Mouse (Mus musculus) liver, embryonic 15.5 days (tissue): Measurements from ENCODE around the gene Arhgap27. TPM values are rescaled to one million over a fixed set of nuclear protein-coding genes. Genes with fewer than 3 reads are reported as not detected.

Source experiments
- ATAC-seq: fragments of 200-750 bp; cut with Nextera tagmentation; 2 replicates; pipeline ENCODE4 v1.8.0; 2017; ENCODE audit warnings: moderate number of reproducible peaks, mild to moderate bottlenecking, moderate library complexity; ENCODE audit not compliant: insufficient read depth
- H3K27ac ChIP-seq: fragments of 300-500 bp; sonication (generic); replicated peaks from 2 replicates; pipeline ENCODE4 v1.5.1; 2015; ENCODE audit warnings: mild to moderate bottlenecking, inconsistent platforms
- H3K27me3 ChIP-seq: fragments of 300-500 bp; sonication (generic); 2 replicates; pipeline ENCODE4 v1.6.1; 2015; ENCODE audit warnings: mild to moderate bottlenecking, inconsistent platforms
- H3K36me3 ChIP-seq: fragments of 300-500 bp; sonication (generic); replicated peaks from 2 replicates; pipeline ENCODE4 v1.6.1; 2015; ENCODE audit warnings: moderate library complexity, mild to moderate bottlenecking, inconsistent platforms
- H3K4me1 ChIP-seq: fragments of 300-500 bp; sonication (generic); replicated peaks from 2 replicates; pipeline ENCODE4 v1.6.1; 2015; ENCODE audit warnings: inconsistent platforms
- H3K4me2 ChIP-seq: fragments of 300-500 bp; sonication (generic); 2 replicates; pipeline ENCODE4 v1.6.1; 2015; ENCODE audit warnings: moderate library complexity, mild to moderate bottlenecking, inconsistent platforms
- H3K4me3 ChIP-seq: fragments of 300-500 bp; sonication (generic); replicated peaks from 2 replicates; pipeline ENCODE4 v1.5.1; 2015; ENCODE audit warnings: mild to moderate bottlenecking, inconsistent platforms
- H3K9ac ChIP-seq: fragments of 300-500 bp; sonication (generic); 2 replicates; pipeline ENCODE4 v1.6.1; 2015; ENCODE audit warnings: moderate library complexity, mild to moderate bottlenecking, inconsistent platforms
- H3K9me3 ChIP-seq: fragments of 300-500 bp; sonication (generic); replicated peaks from 2 replicates; pipeline ENCODE4 v1.6.1; 2016; ENCODE audit warnings: inconsistent platforms
- WGBS: fragments of 180-500 bp; shearing (Covaris S2); methylation state at CpG from one replicate; pipeline ENCODE4 v1.1.7; 2015; ENCODE audit warnings: mixed read lengths; ENCODE audit not compliant: insufficient replicate concordance; 5-methylcytosine and 5-hydroxymethylcytosine counted together
- polyA plus RNA-seq: library from polyadenylated mRNA; unstranded; fragments of >200 nt; fragmentation: Nextera tagmentation; extraction: Ambion mirVana; gene quantifications from 2 replicates; pipeline ENCODE4 v1.2.1, GENCODE M21; 2015

The Arhgap27 gene
- polyA plus RNA-seq, 1 experiment from 2014 or later, result 2.7 TPM

DNA sequence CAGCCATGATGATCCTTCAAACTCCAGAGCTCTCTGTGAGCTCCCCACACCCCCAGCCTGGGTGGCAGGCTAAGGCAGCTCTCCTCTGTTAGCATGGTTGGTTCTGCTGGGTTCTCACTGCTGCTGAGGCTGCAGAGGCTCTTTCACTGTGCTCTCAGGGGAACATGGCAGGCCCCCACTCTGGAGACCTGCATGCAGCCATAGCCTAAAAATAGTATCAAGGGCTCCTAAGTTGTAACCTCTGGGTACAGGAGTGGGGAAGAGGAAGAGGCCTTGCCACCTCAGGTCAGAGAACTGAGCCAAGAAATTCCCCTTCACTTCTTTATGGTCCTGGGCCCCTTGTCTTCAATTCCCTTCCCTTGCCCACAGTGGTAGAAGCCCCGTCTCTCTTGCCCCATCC lies 19.6 kb downstream of the Arhgap27 start:
- Histone ChIP-seq H3K4me2 (peak overlapping the region; percentile 51), H3K27me3 (no peaks in the 10 kb centered on the region), H3K27ac (0 out of 2 replicates have a peak overlapping the region, but pooled peaks have one; percentile 10), H3K36me3 (no peaks in the 10 kb centered on the region), H3K9me3 (no peaks in the 10 kb centered on the region), H3K9ac (no peak overlapping the region), H3K4me3 (peak overlapping the region; percentile 35), H3K4me1 (peaks cover 33% of the 10 kb centered on the region)
- 17% methylated on average over 1 of the region's 1 CpGs for WGBS
- no peak for ATAC-seq

GRCm38 (mm10) chr11:103343063-103343462 lies 20.4 kb downstream of the Arhgap27 start:
- Histone ChIP-seq H3K27me3 (no peaks in the 10 kb centered on the region), H3K9ac (no peak overlapping the region), H3K36me3 (no peaks in the 10 kb centered on the region), H3K4me2 (peak overlapping the region; percentile 51), H3K4me3 (no peak overlapping the region), H3K9me3 (no peaks in the 10 kb centered on the region), H3K27ac (no peak overlapping the region), H3K4me1 (peaks cover 33% of the 10 kb centered on the region)
- ATAC-seq, result no peak
- 60% methylated on average over 6 of the region's 6 CpGs for WGBS

DNA sequence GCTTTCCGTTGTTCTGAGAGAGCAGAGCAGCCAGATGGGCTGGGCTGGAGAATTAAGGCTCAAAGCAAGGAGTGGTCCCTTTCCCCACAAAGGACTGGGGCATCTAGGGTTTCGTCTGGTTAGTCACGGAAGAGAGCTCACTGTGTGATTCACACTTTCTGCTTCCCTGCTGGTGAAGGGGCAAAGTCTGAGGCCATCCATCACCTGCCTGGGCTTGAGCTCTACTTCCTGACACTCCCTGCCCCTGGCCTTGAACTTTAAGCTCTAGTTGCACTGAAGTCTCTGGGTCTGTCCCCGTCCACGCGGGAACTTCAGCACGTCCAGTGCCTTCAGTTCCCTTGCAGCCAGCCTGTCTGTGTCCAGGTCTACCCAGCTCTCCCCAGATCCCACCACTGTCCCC lies 22.8 kb downstream of the Arhgap27 start:
- H3K27me3 ChIP-seq, result no peaks in the 10 kb centered on the region
- no peak overlapping the region for H3K4me2 ChIP-seq
- WGBS, result 45% methylated on average over 7 of the region's 7 CpGs
- peaks cover 18% of the 10 kb centered on the region for H3K4me1 ChIP-seq
- no peak overlapping the region for H3K9ac ChIP-seq
- no peak for ATAC-seq
- no peaks in the 10 kb centered on the region for H3K9me3 ChIP-seq
- H3K4me3 ChIP-seq, result no peak overlapping the region
- no peaks in the 10 kb centered on the region for H3K36me3 ChIP-seq
- H3K27ac ChIP-seq, result no peak overlapping the region

DNA sequence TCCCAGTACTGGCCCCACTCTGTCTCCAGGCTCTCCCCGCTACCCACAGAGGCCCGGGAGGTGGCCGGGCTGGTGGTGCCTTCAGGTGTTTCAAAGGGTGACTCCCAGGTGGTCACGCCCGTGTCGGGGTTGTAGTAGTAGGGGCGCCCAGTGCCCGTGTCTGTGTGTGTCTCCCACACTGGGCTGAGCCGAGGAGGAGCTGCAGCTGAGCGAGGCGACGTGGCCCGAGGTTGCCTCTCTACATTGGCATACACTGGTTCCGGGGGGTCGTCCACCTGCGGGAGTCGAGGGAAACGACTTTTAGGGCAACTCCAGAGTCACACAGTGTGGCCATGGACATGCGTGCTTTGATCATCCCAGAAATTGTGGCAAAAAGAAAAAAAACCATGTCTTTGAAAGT lies 23.4 kb downstream of the Arhgap27 start:
- Histone ChIP-seq H3K4me2 (peak overlapping the region; percentile 46), H3K36me3 (no peaks in the 10 kb centered on the region), H3K9me3 (no peaks in the 10 kb centered on the region), H3K4me3 (0 out of 2 replicates have a peak overlapping the region, but pooled peaks have one; percentile 4), H3K4me1 (peaks cover 12% of the 10 kb centered on the region; the same call in 1 of the 2 replicates), H3K27me3 (no peaks in the 10 kb centered on the region), H3K27ac (no peak overlapping the region), H3K9ac (no peak overlapping the region)
- ATAC-seq, result no peak
- WGBS, result 73% methylated on average over 19 of the region's 19 CpGs

DNA sequence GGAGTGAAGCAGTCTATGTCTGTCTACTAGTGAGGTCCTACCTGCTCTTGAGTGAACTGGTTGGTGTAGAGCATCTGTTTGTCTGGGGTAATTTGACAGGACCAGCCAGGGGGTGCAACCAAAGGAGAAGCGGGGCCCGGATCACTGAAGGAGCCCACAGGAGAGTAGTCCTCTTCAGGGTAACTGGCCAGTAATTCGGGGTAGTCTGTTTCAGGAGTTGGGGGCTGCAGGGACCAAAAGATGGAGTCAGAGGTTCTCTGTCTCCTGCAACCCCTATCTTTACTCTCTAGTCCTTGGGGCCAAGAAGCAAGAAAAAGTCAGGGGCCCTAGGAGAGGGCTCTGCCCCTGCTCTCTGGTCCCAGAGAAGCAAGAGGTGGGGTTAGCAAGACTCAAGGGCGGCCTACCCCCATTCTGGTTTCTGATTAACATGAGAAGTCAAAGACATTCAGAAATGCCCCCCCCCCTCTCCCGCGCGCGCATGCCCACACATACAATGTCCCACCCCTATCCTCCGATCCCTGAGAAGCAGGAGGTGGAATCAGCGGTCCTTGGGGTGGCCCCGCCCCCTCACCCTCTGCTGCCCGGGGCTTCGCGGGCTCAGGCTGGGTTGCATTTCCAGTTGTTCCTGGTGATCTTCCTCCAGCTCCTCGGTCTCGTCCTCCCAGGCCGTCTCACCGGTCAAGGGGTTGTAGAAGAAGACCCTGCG lies 23.9 kb downstream of the Arhgap27 start:
- H3K27me3 ChIP-seq, result no peaks in the 10 kb centered on the region
- ATAC-seq, result no peak
- H3K9ac ChIP-seq, result no peak overlapping the region
- H3K27ac ChIP-seq, result no peak overlapping the region
- peak overlapping the region; percentile 46 for H3K4me2 ChIP-seq
- H3K9me3 ChIP-seq, result no peaks in the 10 kb centered on the region
- 0 out of 2 replicates have a peak overlapping the region, but pooled peaks have one; percentile 4 for H3K4me3 ChIP-seq
- H3K36me3 ChIP-seq, result no peaks in the 10 kb centered on the region
- H3K4me1 ChIP-seq, result peaks cover 11% of the 10 kb centered on the region; the same call in 1 of the 2 replicates
- 61% methylated on average over 19 of the region's 19 CpGs for WGBS

- Histone ChIP-seq H3K36me3 (0 out of 2 replicates have a peak, but pooled peaks cover 2% of the 10 kb centered on the region), H3K27me3 (0 out of 2 replicates have a peak, but pooled peaks cover 4% of the 10 kb centered on the region), H3K9ac (no peak overlapping the region), H3K4me1 (peaks cover 11% of the 10 kb centered on the region; the same call in 1 of the 2 replicates), H3K27ac (no peak overlapping the region), H3K4me3 (no peak overlapping the region), H3K9me3 (no peaks in the 10 kb centered on the region), H3K4me2 (no peak overlapping the region)
- no peak for ATAC-seq
- 69% methylated on average over 6 of the region's 6 CpGs for WGBS
Measured at GRCm38 (mm10) chr11:103338671-103339070, 24.8 kb downstream of the Arhgap27 start.

DNA sequence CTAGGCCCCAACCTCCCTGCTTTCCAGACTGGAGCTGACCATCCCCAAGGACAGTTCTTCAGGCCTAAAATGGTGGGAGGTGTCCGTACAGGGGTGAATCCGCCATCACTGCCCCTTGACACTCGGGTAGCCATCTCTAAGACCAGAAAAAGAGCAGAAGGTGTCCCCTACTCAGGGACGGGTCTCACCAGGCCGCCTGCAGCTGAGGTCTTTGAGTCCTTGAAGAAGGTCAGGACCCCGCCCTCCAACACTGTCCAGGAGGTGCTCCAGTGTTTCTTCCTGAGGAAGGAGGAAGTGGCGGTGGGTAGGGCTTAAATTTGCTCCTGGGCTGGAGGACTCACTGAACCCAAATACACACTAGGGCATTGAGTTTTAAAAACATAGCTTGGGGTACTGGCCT lies 25.4 kb downstream of the Arhgap27 start:
- 65% methylated on average over 7 of the region's 7 CpGs for WGBS
- Histone ChIP-seq H3K9me3 (no peaks in the 10 kb centered on the region), H3K9ac (no peak overlapping the region), H3K36me3 (0 out of 2 replicates have a peak, but pooled peaks cover 4% of the 10 kb centered on the region), H3K4me3 (no peak overlapping the region), H3K27ac (no peak overlapping the region), H3K4me2 (no peak overlapping the region), H3K4me1 (peaks cover 9% of the 10 kb centered on the region; the same call in 1 of the 2 replicates), H3K27me3 (0 out of 2 replicates have a peak, but pooled peaks cover 4% of the 10 kb centered on the region)
- no peak for ATAC-seq

DNA sequence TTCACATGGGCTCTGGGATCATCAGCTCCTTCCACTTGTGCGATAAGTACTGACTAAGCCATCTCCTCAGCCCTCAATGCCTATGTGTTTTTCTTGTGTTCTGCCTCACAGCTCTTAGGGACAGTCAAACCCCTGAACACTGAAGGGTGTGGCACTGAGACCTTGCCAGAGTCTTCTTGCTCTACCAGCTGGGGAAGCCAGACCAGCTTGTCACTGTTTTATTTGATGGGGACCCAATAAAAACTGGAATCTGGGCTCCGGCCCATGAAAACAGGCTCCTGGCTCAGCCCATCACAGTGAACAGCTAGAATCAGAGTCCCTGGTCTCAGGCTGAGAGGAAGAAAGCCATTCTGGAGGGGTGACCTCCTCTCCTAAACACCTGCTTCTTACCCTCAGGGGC lies 26.3 kb downstream of the Arhgap27 start:
- Histone ChIP-seq H3K36me3 (0 out of 2 replicates have a peak, but pooled peaks cover 7% of the 10 kb centered on the region), H3K27ac (no peak overlapping the region), H3K9ac (no peak overlapping the region), H3K4me3 (no peak overlapping the region), H3K4me2 (no peak overlapping the region), H3K9me3 (no peaks in the 10 kb centered on the region), H3K4me1 (peaks cover 6% of the 10 kb centered on the region; the same call in 1 of the 2 replicates), H3K27me3 (0 out of 2 replicates have a peak, but pooled peaks cover 4% of the 10 kb centered on the region)
- no peak for ATAC-seq
- WGBS, result 86% methylated on average over 2 of the region's 2 CpGs

GRCm38 (mm10) chr11:103335561-103335960 lies 27.9 kb downstream of the Arhgap27 start:
- H3K27me3 ChIP-seq, result 0 out of 2 replicates have a peak, but pooled peaks cover 4% of the 10 kb centered on the region
- H3K4me2 ChIP-seq, result no peak overlapping the region
- 0 out of 2 replicates have a peak, but pooled peaks cover 7% of the 10 kb centered on the region for H3K36me3 ChIP-seq
- no peaks in the 10 kb centered on the region for H3K9me3 ChIP-seq
- H3K4me3 ChIP-seq, result no peak overlapping the region
- no peak overlapping the region for H3K27ac ChIP-seq
- no peaks in the 10 kb centered on the region for H3K4me1 ChIP-seq
- WGBS, result 74% methylated on average over 5 of the region's 5 CpGs
- ATAC-seq, result no peak
- H3K9ac ChIP-seq, result no peak overlapping the region

GRCm38 (mm10) chr11:103334925-103335324 lies 28.6 kb downstream of the Arhgap27 start:
- no peak overlapping the region for H3K9ac ChIP-seq
- WGBS, result 79% methylated on average over 9 of the region's 9 CpGs
- H3K36me3 ChIP-seq, result 0 out of 2 replicates have a peak, but pooled peaks cover 7% of the 10 kb centered on the region
- no peak for ATAC-seq
- H3K4me3 ChIP-seq, result no peak overlapping the region
- no peak overlapping the region for H3K4me2 ChIP-seq
- no peaks in the 10 kb centered on the region for H3K4me1 ChIP-seq
- no peaks in the 10 kb centered on the region for H3K9me3 ChIP-seq
- no peak overlapping the region for H3K27ac ChIP-seq
- 0 out of 2 replicates have a peak, but pooled peaks cover 4% of the 10 kb centered on the region for H3K27me3 ChIP-seq

- H3K9me3 ChIP-seq, result no peaks in the 10 kb centered on the region
- no peaks in the 10 kb centered on the region for H3K4me1 ChIP-seq
- no peak for ATAC-seq
- no peak overlapping the region for H3K9ac ChIP-seq
- H3K4me3 ChIP-seq, result no peak overlapping the region
- no peak overlapping the region for H3K27ac ChIP-seq
- H3K36me3 ChIP-seq, result 0 out of 2 replicates have a peak, but pooled peaks cover 7% of the 10 kb centered on the region
- H3K4me2 ChIP-seq, result no peak overlapping the region
- WGBS, result 65% methylated on average over 40 of the region's 40 CpGs
- H3K27me3 ChIP-seq, result 0 out of 2 replicates have a peak, but pooled peaks cover 4% of the 10 kb centered on the region
Measured at GRCm38 (mm10) chr11:103333719-103334398, 29.6 kb downstream of the Arhgap27 start.
